ENCODE assay signal across 25 mouse cellular contexts in the genomic region with DNA sequence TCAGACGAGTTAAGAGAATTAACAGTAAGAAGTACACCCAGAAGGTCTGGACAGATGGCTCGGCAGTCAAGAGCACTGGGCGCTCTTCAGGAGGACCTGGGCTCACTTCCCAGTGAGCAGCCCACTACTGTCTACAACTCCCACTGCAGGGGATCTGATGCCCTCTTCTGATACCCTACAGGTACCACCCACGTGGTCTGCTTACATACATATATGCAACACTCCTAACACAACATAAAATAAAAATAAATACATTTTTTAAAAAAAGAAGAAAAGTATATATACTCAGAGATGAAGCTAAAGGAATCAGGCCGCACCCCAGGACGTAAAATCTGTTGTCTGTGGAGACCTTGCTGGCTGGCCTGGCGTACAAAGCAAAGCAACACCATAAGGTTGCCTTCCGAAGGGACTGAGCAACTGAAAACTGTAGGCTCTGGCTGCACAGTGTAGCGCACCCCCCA.
DNase-seq lines count a peak whose midpoint lies in the region; ATAC-seq lines count a peak whose summit lies in the region.
"Had no signal": no experiment of that assay in that cellular context is flagged by ENCODE, and none has a peak within 500 bp of the region (broad histone marks: within the 10 kb centered on the region; RNA-seq: fewer than 3 reads in every experiment).

No protein-coding gene starts in this region.

- H3K36me3 ChIP-seq in forebrain, embryonic 16.5 days (ENCODE audit: control insufficient read depth, insufficient read depth): no peaks in the 10 kb centered on the region
- 0 out of 2 replicates have a peak, but pooled peaks cover 7% of the 10 kb centered on the region for H3K36me3 ChIP-seq in forebrain, embryonic 12.5 days (replicated peaks)
- peaks cover 100% of the 10 kb centered on the region for H3K36me3 ChIP-seq in liver, embryonic 12.5 days

- H3K4me2 ChIP-seq in forebrain, embryonic 16.5 days (ENCODE audit: low read length): no peak overlapping the region
- H3K4me2 ChIP-seq in forebrain, embryonic 12.5 days: no peak overlapping the region
- H3K4me2 ChIP-seq in liver, embryonic 12.5 days: no peak overlapping the region
- H3K4me2 ChIP-seq: hindbrain, embryonic 14.5 days; intestine, embryonic 15.5 days; liver, embryonic 15.5 days; midbrain, embryonic 15.5 days; neural tube, embryonic 12.5 days; stomach, embryonic 15.5 days had no signal

- H3K9me3 ChIP-seq in forebrain, embryonic 16.5 days (ENCODE audit: control insufficient read depth, low read length): no peaks in the 10 kb centered on the region
- no peaks in the 10 kb centered on the region for H3K9me3 ChIP-seq in forebrain, embryonic 12.5 days
- no peaks in the 10 kb centered on the region for H3K9me3 ChIP-seq in liver, embryonic 12.5 days (replicated peaks)
- H3K9me3 ChIP-seq: embryonic facial prominence, embryonic 10.5 days; forebrain, embryonic 10.5 days; heart, embryonic 10.5 days; intestine, embryonic 15.5 days; liver, embryonic 15.5 days; midbrain, embryonic 15.5 days; neural tube, embryonic 12.5 days; stomach, embryonic 15.5 days had no signal

- DNase-seq in retina, postnatal 1 day: peak; percentile 38
- DNase-seq in retina, embryonic 14.5 days (ENCODE audit: low spot score): no peak
- peak; percentile 87 for DNase-seq in cerebellum, adult 9-10 months
- peak; percentile 39 for DNase-seq in telencephalon, adult 2 months (ENCODE audit: low read depth, low spot score)
- DNase-seq: adrenal gland, postnatal 36 days; heart, postnatal 4 days; kidney, adult 8-10 months; kidney, postnatal 14 days; thymus, adult 18-20 months; thymus, postnatal 36 days had no signal

- no peak overlapping the region for H3K4me3 ChIP-seq in forebrain, embryonic 16.5 days (replicated peaks; ENCODE audit: low read length)
- H3K4me3 ChIP-seq in forebrain, embryonic 12.5 days (replicated peaks): no peak overlapping the region
- no peak overlapping the region for H3K4me3 ChIP-seq in liver, embryonic 12.5 days
- H3K4me3 ChIP-seq: embryonic facial prominence, embryonic 10.5 days; forebrain, embryonic 10.5 days; heart, embryonic 10.5 days; intestine, embryonic 15.5 days; liver, embryonic 15.5 days; midbrain, embryonic 15.5 days; neural tube, embryonic 12.5 days; stomach, embryonic 15.5 days had no signal

- ATAC-seq in forebrain, embryonic 16.5 days: peak; percentile 50; the same call in 1 of the 2 replicates
- no peak for ATAC-seq in forebrain, embryonic 12.5 days (ENCODE audit: low FRiP score)
- ATAC-seq in erythroid progenitor cell, adult 5-6 weeks (replicated peaks; ENCODE audit: low FRiP score, poor library complexity, severe bottlenecking): no peak
- no peak for ATAC-seq in liver, embryonic 12.5 days
- ATAC-seq: CD4-positive, CD25-positive, alpha-beta regulatory T cell, adult 4 months; intestine, embryonic 15.5 days had no signal

- no peak overlapping the region for H3K9ac ChIP-seq in forebrain, embryonic 16.5 days (replicated peaks; ENCODE audit: low read depth, low read length)
- H3K9ac ChIP-seq in forebrain, embryonic 12.5 days: no peak overlapping the region
- H3K9ac ChIP-seq in liver, embryonic 12.5 days: no peak overlapping the region
- H3K9ac ChIP-seq: hindbrain, embryonic 14.5 days; intestine, embryonic 15.5 days; liver, embryonic 15.5 days; midbrain, embryonic 15.5 days; neural tube, embryonic 12.5 days; stomach, embryonic 15.5 days had no signal

- no peaks in the 10 kb centered on the region for H3K27me3 ChIP-seq in forebrain, embryonic 16.5 days (replicated peaks; ENCODE audit: control insufficient read depth, insufficient read depth, low read length)
- no peaks in the 10 kb centered on the region for H3K27me3 ChIP-seq in forebrain, embryonic 12.5 days
- H3K27me3 ChIP-seq in liver, embryonic 12.5 days (replicated peaks): no peaks in the 10 kb centered on the region
- H3K27me3 ChIP-seq: intestine, embryonic 15.5 days; liver, embryonic 15.5 days; midbrain, embryonic 15.5 days; neural tube, embryonic 12.5 days; stomach, embryonic 15.5 days had no signal

- no peak overlapping the region for H3K27ac ChIP-seq in forebrain, embryonic 16.5 days (ENCODE audit: low read length)
- no peak overlapping the region for H3K27ac ChIP-seq in forebrain, embryonic 12.5 days
- no peak overlapping the region for H3K27ac ChIP-seq in liver, embryonic 12.5 days
- H3K27ac ChIP-seq: embryonic facial prominence, embryonic 10.5 days; forebrain, embryonic 10.5 days; heart, embryonic 10.5 days; hindbrain, embryonic 14.5 days; intestine, embryonic 15.5 days; liver, embryonic 15.5 days; macrophage; midbrain, embryonic 15.5 days; neural tube, embryonic 12.5 days; stomach, embryonic 15.5 days had no signal

- peaks cover 7% of the 10 kb centered on the region; the same call in 1 of the 2 replicates for H3K4me1 ChIP-seq in forebrain, embryonic 16.5 days (replicated peaks; ENCODE audit: control insufficient read depth, insufficient read depth, low read length)
- peaks cover 9% of the 10 kb centered on the region for H3K4me1 ChIP-seq in forebrain, embryonic 12.5 days
- peaks cover 44% of the 10 kb centered on the region for H3K4me1 ChIP-seq in liver, embryonic 12.5 days

- 79% methylated on average over 9 of the region's 9 CpGs for WGBS in forebrain, embryonic 16.5 days
- WGBS in forebrain, embryonic 12.5 days: 89% methylated on average over 9 of the region's 9 CpGs
- 85% methylated on average over 9 of the region's 9 CpGs for WGBS in liver, embryonic 12.5 days (ENCODE audit: insufficient replicate concordance)
